8 mouse cellular contexts compared by ENCODE assay signal in genomic region chr17:34101604-34102032, GRCm38 (mm10). TPM values are rescaled to one million over a fixed set of nuclear protein-coding genes. Genes with fewer than 3 reads are reported as not detected.
A peak's percentile ranks its signal among the peaks of the same experiment; 100 is the strongest.
DNase-seq lines count a peak whose midpoint lies in the region; ATAC-seq and TF ChIP-seq lines count a peak whose summit lies in the region.

No protein-coding gene starts in this region.

- peak overlapping the region; percentile 54 to 58 for H3K4me3 ChIP-seq in MEL (ENCODE audit: control insufficient read depth in 1 of 2, insufficient read depth in 1 of 2, low read depth in 2 of 2, low read length in 2 of 2)
- peak overlapping the region; percentile 32; the same call in 1 of the 2 replicates for H3K4me3 ChIP-seq in hindbrain, embryonic 10.5 days

- peak; percentile 79 to 91 (median 80) for TF ChIP-seq CTCF in MEL (IDR thresholded peaks at IDR 0.05 in 2 of 3, conservative IDR thresholded peaks at IDR 0.05 in 1 of 3; ENCODE audit: control insufficient read depth in 1 of 3, insufficient read depth in 1 of 3, low read depth in 2 of 3, low read length in 3 of 3, poor library complexity in 1 of 3, severe bottlenecking in 1 of 3)

- peak; percentile 96 for DNase-seq in MEL (ENCODE audit: low read depth, low spot score)
- DNase-seq in cerebellum, adult 8-10 months, result peak; percentile 88
- peak; percentile 91 for DNase-seq in hindbrain, embryonic 10.5 days (ENCODE audit: low spot score)
- DNase-seq in layer of hippocampus, postnatal 10 days (ENCODE audit: low spot score in 2 of 2), result peak; percentile 95 to 97
- peak; percentile 95 for DNase-seq in lung, postnatal 10 days
- DNase-seq in ovary, postnatal 14 days (ENCODE audit: low spot score), result peak; percentile 94
- peak; percentile 94 to 99 for DNase-seq in thymus, postnatal 10 days (ENCODE audit: low spot score in 2 of 2)

- H3K9me3 ChIP-seq in MEL (replicated peaks; ENCODE audit: insufficient read depth, low read length), result no peaks in the 10 kb centered on the region
- H3K9me3 ChIP-seq in hindbrain, embryonic 10.5 days, result no peaks in the 10 kb centered on the region

- TF ChIP-seq EP300 in MEL (IDR thresholded peaks at IDR 0.05; ENCODE audit: low read depth in 1 of 2, low read length in 2 of 2), result no peak

- WGBS in hindbrain, embryonic 10.5 days, result 7% methylated on average over 12 of the region's 12 CpGs

- H3K4me1 ChIP-seq in MEL (ENCODE audit: control insufficient read depth in 1 of 2, insufficient read depth in 2 of 2, low read length in 2 of 2), result no peaks in the 10 kb centered on the region; a peak in 1 of 4 replicates
- peaks cover 5% of the 10 kb centered on the region for H3K4me1 ChIP-seq in hindbrain, embryonic 10.5 days (replicated peaks)

- H3K27ac ChIP-seq in MEL (ENCODE audit: control insufficient read depth, low read depth, low read length), result 0 out of 2 replicates have a peak overlapping the region, but pooled peaks have one; percentile 42
- no peak overlapping the region for H3K27ac ChIP-seq in hindbrain, embryonic 10.5 days

- ATAC-seq in frontal cortex, adult (ENCODE audit: low TSS enrichment), result peak; percentile 78; the same call in 1 of the 2 replicates

- peak in 1 of 2 experiments; percentile 54; a peak in 1 of 4 replicates for TF ChIP-seq POLR2A in MEL (IDR thresholded peaks at IDR 0.05; ENCODE audit: control insufficient read depth in 1 of 2, insufficient read depth in 1 of 2, low read depth in 1 of 2, low read length in 2 of 2, poor library complexity in 1 of 2)

- TF ChIP-seq RAD21 in MEL (IDR thresholded peaks at IDR 0.05; ENCODE audit: low read depth, low read length), result peak; percentile 64

- no peaks in the 10 kb centered on the region for H3K79me2 ChIP-seq in MEL (ENCODE audit: control insufficient read depth, insufficient read depth, low read length, poor library complexity)

- no peaks in the 10 kb centered on the region for H3K27me3 ChIP-seq in MEL (ENCODE audit: control insufficient read depth in 1 of 2, insufficient read depth in 2 of 2, low read length in 2 of 2)
- peaks cover 9% of the 10 kb centered on the region; the same call in 1 of the 2 replicates for H3K27me3 ChIP-seq in hindbrain, embryonic 10.5 days (ENCODE audit: insufficient read depth, poor library complexity, severe bottlenecking)

- H3K36me3 ChIP-seq in MEL (ENCODE audit: control insufficient read depth in 1 of 2, insufficient read depth in 2 of 2, low read length in 2 of 2), result no peaks in the 10 kb centered on the region
- no peaks in the 10 kb centered on the region for H3K36me3 ChIP-seq in hindbrain, embryonic 10.5 days

- H3K9ac ChIP-seq in MEL (ENCODE audit: control insufficient read depth, low read depth, low read length, poor library complexity, severe bottlenecking), result peak overlapping the region; percentile 76

TF ChIP-seq in MEL, 35 proteins besides CTCF, POLR2A, EP300 and RAD21:
- TF ChIP-seq TBP (IDR thresholded peaks at IDR 0.05; ENCODE audit: low read depth, low read length) (peak; percentile 47), TCF12 (IDR thresholded peaks at IDR 0.05; ENCODE audit: low read depth, low read length) (0 out of 2 replicates have a peak, but pooled peaks have one; percentile 12), KAT2A (conservative IDR thresholded peaks at IDR 0.05; ENCODE audit: low read depth, low read length) (no peak), UBTF (IDR thresholded peaks at IDR 0.05; ENCODE audit: borderline replicate concordance, insufficient read depth, low read depth, low read length) (no peak), ZNF384 (IDR thresholded peaks at IDR 0.05; ENCODE audit: low read depth, low read length) (no peak), MEF2A (IDR thresholded peaks at IDR 0.05; ENCODE audit: extremely low read depth, insufficient replicate concordance, low read depth, low read length, poor library complexity, severe bottlenecking) (no peak), ZC3H11A (IDR thresholded peaks at IDR 0.05; ENCODE audit: low read depth, low read length) (peak; percentile 54), ZKSCAN1 (IDR thresholded peaks at IDR 0.05; ENCODE audit: low read depth, low read length) (no peak), JUND (IDR thresholded peaks at IDR 0.05; ENCODE audit: low read depth, low read length) (no peak), SMC3 (IDR thresholded peaks at IDR 0.05; ENCODE audit: low read depth, low read length) (peak; percentile 82), MXI1 (IDR thresholded peaks at IDR 0.05; ENCODE audit: low read depth, low read length) (peak; percentile 32; the same call in 1 of the 2 replicates), MAFK (IDR thresholded peaks at IDR 0.05; ENCODE audit: borderline replicate concordance, low read depth, low read length) (peak; percentile 91), SIN3A (IDR thresholded peaks at IDR 0.05; ENCODE audit: low read length) (peak; percentile 44; the same call in 1 of the 2 replicates)
TF ChIP-seq in MEL: peak in this region for 7.

RNA-seq across cellular contexts. Expression of gene H2-Oa, which starts 9.5 kb away (rescaled TPM):
- 2.2 and 2.6 TPM in 2 replicates for total RNA-seq in MEL (2012; rRNA removed)
- 1 to 10 TPM in 1 of 2 experiments, not detected in 1; 3.9 TPM for polyA plus RNA-seq in MEL (2012; ENCODE audit: insufficient read depth in 1 of 2, insufficient read length in 2 of 2, low read depth in 1 of 2, low replicate concordance in 2 of 2, missing spikeins in 1 of 2)
- 0.80 and 0.82 TPM in 2 replicates for polyA plus RNA-seq in hindbrain, embryonic 10.5 days (2016; fragmentation: Nextera tagmentation; extraction: Ambion mirVana)
- under 1 TPM in 1 of 2 experiments, not detected in 1; 0.34 TPM for total RNA-seq in layer of hippocampus, postnatal 10 days (2021)

RNA-seq across cellular contexts. Expression of gene H2-DMa, which starts 17.7 kb away (rescaled TPM):
- total RNA-seq in MEL (2012; rRNA removed), result 26.1 and 38.3 TPM in 2 replicates
- polyA plus RNA-seq in MEL (2012; ENCODE audit: insufficient read depth in 1 of 2, insufficient read length in 2 of 2, low read depth in 1 of 2, low replicate concordance in 2 of 2, missing spikeins in 1 of 2), result 10 to 100 TPM in 1 of 2 experiments, not detected in 1; 38.7 TPM
- polyA plus RNA-seq in hindbrain, embryonic 10.5 days (2016; fragmentation: Nextera tagmentation; extraction: Ambion mirVana), result 5.8 and 7.7 TPM in 2 replicates
- 10 to 100 TPM; 34.4 to 38.6 TPM for total RNA-seq in layer of hippocampus, postnatal 10 days (2021)

RNA-seq across cellular contexts. Expression of gene Brd2, which starts 20.8 kb away (rescaled TPM):
- total RNA-seq in MEL (2012; rRNA removed), result 97.2 and 99.5 TPM in 2 replicates
- polyA plus RNA-seq in MEL (2012; ENCODE audit: insufficient read depth in 1 of 2, insufficient read length in 2 of 2, low read depth in 1 of 2, low replicate concordance in 2 of 2, missing spikeins in 1 of 2), result 100 to 1,000 TPM; 189 to 252 TPM
- 131 and 135 TPM in 2 replicates for polyA plus RNA-seq in hindbrain, embryonic 10.5 days (2016; fragmentation: Nextera tagmentation; extraction: Ambion mirVana)
- 100 to 1,000 TPM; 252 to 263 TPM for total RNA-seq in layer of hippocampus, postnatal 10 days (2021)

RNA-seq across cellular contexts. Expression of gene H2-DMb2, which starts 41.5 kb away (rescaled TPM):
- total RNA-seq in MEL (2012; rRNA removed), result 0.77 and 0.82 TPM in 2 replicates
- polyA plus RNA-seq in MEL (2012; ENCODE audit: insufficient read depth in 1 of 2, insufficient read length in 2 of 2, low read depth in 1 of 2, low replicate concordance in 2 of 2, missing spikeins in 1 of 2), result 1 to 10 TPM in 1 of 2 experiments, not detected in 1; 1.5 TPM
- polyA plus RNA-seq in hindbrain, embryonic 10.5 days (2016; fragmentation: Nextera tagmentation; extraction: Ambion mirVana), result 0.11 and 0.24 TPM in 2 replicates
- total RNA-seq in layer of hippocampus, postnatal 10 days (2021), result not detected

RNA-seq across cellular contexts. Expression of gene H2-DMb1, which starts 51.3 kb away (rescaled TPM):
- total RNA-seq in MEL (2012; rRNA removed), result not detected in 2 replicates
- under 1 TPM in 1 of 2 experiments, not detected in 1; 0.67 TPM for polyA plus RNA-seq in MEL (2012; ENCODE audit: insufficient read depth in 1 of 2, insufficient read length in 2 of 2, low read depth in 1 of 2, low replicate concordance in 2 of 2, missing spikeins in 1 of 2)
- polyA plus RNA-seq in hindbrain, embryonic 10.5 days (2016; fragmentation: Nextera tagmentation; extraction: Ambion mirVana), result 0.30 and 0.98 TPM in 2 replicates
- under 1 TPM; 0.69 to 0.91 TPM for total RNA-seq in layer of hippocampus, postnatal 10 days (2021)
